Mouse (Mus musculus) E14TG2a.4 (cell line): Measurements from ENCODE around the gene Gm12216.

Experiments
- H3K27me3 ChIP-seq: 2 replicates; pipeline ENCODE4 v1.6.1; 2014; ENCODE audit warnings: low read length, control low read depth; ENCODE audit not compliant: insufficient read depth
- H3K36me3 ChIP-seq: 2 replicates; pipeline ENCODE4 v1.6.1; 2014; ENCODE audit warnings: low read length, control low read depth; ENCODE audit not compliant: insufficient read depth
- H3K4me1 ChIP-seq: replicated peaks from 2 replicates; pipeline ENCODE4 v1.6.1; 2014; ENCODE audit warnings: low read depth, low read length, control low read depth
- H3K4me3 ChIP-seq: replicated peaks from 2 replicates; pipeline ENCODE4 v1.5.1; 2014; ENCODE audit warnings: mild to moderate bottlenecking, low read length
- H3K9me3 ChIP-seq: 2 replicates; pipeline ENCODE4 v1.6.1; 2014; ENCODE audit warnings: low read length, control low read depth
- CTCF ChIP-seq: conservative IDR thresholded peaks from 2 replicates; pipeline ENCODE4 v1.5.1; 2014; ENCODE audit warnings: low read length
- NANOG ChIP-seq: IDR thresholded peaks from 2 replicates; pipeline ENCODE4 v1.6.1; 2014; ENCODE audit warnings: borderline replicate concordance, low read length, mixed read lengths
- POU5F1 ChIP-seq: IDR thresholded peaks from 2 replicates; pipeline ENCODE4 v1.6.1; 2014; ENCODE audit warnings: low read length, borderline replicate concordance

The Gm12216 gene

GRCm38 (mm10) chr11:53733824-53734223 is 125.2 kb downstream of the Gm12216 start:
- TF ChIP-seq POU5F1 (no peak), NANOG (no peak), CTCF (peak; percentile 34; the same call in 1 of the 2 replicates)
- no peaks in the 10 kb centered on the region for H3K36me3 ChIP-seq
- peaks cover 10% of the 10 kb centered on the region for H3K4me1 ChIP-seq

More at GRCm38 (mm10) chr11:53733824-53734223, 125.2 kb downstream of the Gm12216 start:
- Histone ChIP-seq H3K27me3 (peaks cover 3% of the 10 kb centered on the region; the same call in 1 of the 2 replicates), H3K4me3 (no peak overlapping the region), H3K9me3 (no peaks in the 10 kb centered on the region)
